Mouse (Mus musculus) small intestine, adult 2 months (tissue): ENCODE results near the gene Cpne5.

Experiments
- CTCF ChIP-seq: fragments of 200-500 bp; IDR thresholded peaks from 2 replicates; pipeline ENCODE4 v1.5.1; 2012; ENCODE audit warnings: low read depth, mild to moderate bottlenecking, control low read depth, inconsistent platforms, low read length, moderate library complexity, mixed read lengths; ENCODE audit not compliant: insufficient replicate concordance, insufficient read length; ENCODE audit errors: extremely low read depth
- POLR2A ChIP-seq: fragments of 200-500 bp; IDR thresholded peaks from 2 replicates; pipeline ENCODE4 v1.6.1; 2012; ENCODE audit warnings: low read depth, mild to moderate bottlenecking, control low read depth, inconsistent platforms, low read length, moderate library complexity

GRCm38 (mm10) chr17:29178503-29179059 is 59.4 kb downstream of the Cpne5 start:
- TF ChIP-seq CTCF (no peak), POLR2A (no peak)
